Mouse (Mus musculus) MEL (cell line): ENCODE results near the gene Oas1a. TPM values are rescaled to one million over a fixed set of nuclear protein-coding genes. Genes with fewer than 3 reads are reported as not detected.

Experiments used
- DNase-seq: peaks from one replicate; pipeline ENCODE4 v3.0.0; 2011; ENCODE audit warnings: low read depth, low spot score
- H3K27ac ChIP-seq: 2 replicates; pipeline ENCODE4 v1.5.1; 2012; ENCODE audit warnings: low read depth, mild to moderate bottlenecking, control low read depth, low read length, moderate library complexity; ENCODE audit not compliant: control insufficient read depth
- H3K27me3 ChIP-seq, 2 experiments: fragments of 150-350 bp in 1 of 2; sonication (generic) in 1 of 2; 2 replicates each; pipeline ENCODE4 v1.6.1; 2012; ENCODE audit warnings: low read length in 2 of 2, mild to moderate bottlenecking in 2 of 2, improper control_type of control experiment in 1 of 2, moderate library complexity in 1 of 2; ENCODE audit not compliant: insufficient read depth in 2 of 2, control insufficient read depth in 1 of 2
- H3K36me3 ChIP-seq, 2 experiments: 2 replicates each; pipeline ENCODE4 v1.6.1; 2012 to 2014; ENCODE audit warnings: low read length in 2 of 2, improper control_type of control experiment in 1 of 2, inconsistent platforms in 1 of 2, mild to moderate bottlenecking in 1 of 2; ENCODE audit not compliant: insufficient read depth in 2 of 2, control insufficient read depth in 1 of 2
- H3K4me1 ChIP-seq, 2 experiments: fragments of 150-350 bp in 1 of 2; sonication (generic) in 1 of 2; 2 replicates each; pipeline ENCODE4 v1.6.1; 2012; ENCODE audit warnings: low read length in 2 of 2, improper control_type of control experiment in 1 of 2, mild to moderate bottlenecking in 1 of 2; ENCODE audit not compliant: insufficient read depth in 2 of 2, control insufficient read depth in 1 of 2
- H3K4me3 ChIP-seq, 2 experiments: fragments of 150-350 bp in 1 of 2; sonication (generic) in 1 of 2; 2 replicates each; pipeline ENCODE4 v1.5.1; 2012; ENCODE audit warnings: low read depth in 2 of 2, low read length in 2 of 2, mild to moderate bottlenecking in 2 of 2, moderate library complexity in 2 of 2, control low read depth in 1 of 2, improper control_type of control experiment in 1 of 2; ENCODE audit not compliant: control insufficient read depth in 1 of 2, insufficient read depth in 1 of 2
- H3K79me2 ChIP-seq: 2 replicates; pipeline ENCODE4 v1.6.1; 2012; ENCODE audit warnings: mild to moderate bottlenecking, low read length, moderate library complexity; ENCODE audit not compliant: control insufficient read depth, poor library complexity, insufficient read depth
- H3K9ac ChIP-seq: 2 replicates; pipeline ENCODE4 v1.6.1; 2012; ENCODE audit warnings: low read depth, mild to moderate bottlenecking, control low read depth, low read length, moderate library complexity; ENCODE audit not compliant: control insufficient read depth, poor library complexity, severe bottlenecking
- H3K9me3 ChIP-seq: fragments of 150-350 bp; sonication (generic); replicated peaks from 2 replicates; pipeline ENCODE4 v1.6.1; 2012; ENCODE audit warnings: mild to moderate bottlenecking, low read length, improper control_type of control experiment, moderate library complexity; ENCODE audit not compliant: insufficient read depth
- CHD1 ChIP-seq: IDR thresholded peaks from 2 replicates; pipeline ENCODE4 v1.6.1; 2012; ENCODE audit warnings: low read depth, mild to moderate bottlenecking, inconsistent platforms, low read length, improper control_type of control experiment
- CHD2 ChIP-seq: IDR thresholded peaks from 2 replicates; pipeline ENCODE4 v1.6.1; 2011; ENCODE audit warnings: low read length, improper control_type of control experiment
- CTCF ChIP-seq, 3 experiments: IDR thresholded peaks in 2 of 3; conservative IDR thresholded peaks in 1 of 3; 2 replicates each; pipeline ENCODE4 v1.5.1; 2011 to 2012; ENCODE audit warnings: low read length in 3 of 3, low read depth in 2 of 3, mild to moderate bottlenecking in 2 of 3, improper control_type of control experiment in 1 of 3, inconsistent platforms in 1 of 3, mixed read lengths in 1 of 3, moderate library complexity in 1 of 3; ENCODE audit not compliant: control insufficient read depth in 1 of 3, insufficient read depth in 1 of 3, poor library complexity in 1 of 3, severe bottlenecking in 1 of 3
- ELF1 ChIP-seq: IDR thresholded peaks from 2 replicates; pipeline ENCODE4 v1.6.1; 2014; ENCODE audit warnings: low read depth, mild to moderate bottlenecking, inconsistent platforms, low read length, improper control_type of control experiment, moderate library complexity
- EP300 ChIP-seq, 2 experiments: IDR thresholded peaks; 2 replicates each; pipeline ENCODE4 v1.6.1; 2011; ENCODE audit warnings: improper control_type of control experiment in 2 of 2, low read length in 2 of 2, low read depth in 1 of 2, mild to moderate bottlenecking in 1 of 2
- ETS1 ChIP-seq: IDR thresholded peaks from 2 replicates; pipeline ENCODE4 v1.6.1; 2012; ENCODE audit warnings: low read depth, mild to moderate bottlenecking, inconsistent platforms, low read length, improper control_type of control experiment, moderate library complexity
- GATA1 ChIP-seq: IDR thresholded peaks from 2 replicates; pipeline ENCODE4 v1.6.1; 2011; ENCODE audit warnings: low read depth, low read length, improper control_type of control experiment
- JUND ChIP-seq: IDR thresholded peaks from 2 replicates; pipeline ENCODE4 v1.6.1; 2011; ENCODE audit warnings: low read depth, mild to moderate bottlenecking, improper control_type of control experiment, low read length
- KAT2A ChIP-seq: conservative IDR thresholded peaks from 2 replicates; pipeline ENCODE4 v1.6.1; 2012; ENCODE audit warnings: low read depth, low read length, improper control_type of control experiment, inconsistent platforms
- MAFK ChIP-seq: IDR thresholded peaks from 2 replicates; pipeline ENCODE4 v1.6.1; 2011; ENCODE audit warnings: low read depth, mild to moderate bottlenecking, low read length, improper control_type of control experiment, borderline replicate concordance
- MEF2A ChIP-seq: IDR thresholded peaks from 2 replicates; pipeline ENCODE4 v1.6.1; 2014; ENCODE audit warnings: low read depth, mild to moderate bottlenecking, inconsistent platforms, low read length, improper control_type of control experiment; ENCODE audit not compliant: poor library complexity, insufficient replicate concordance, severe bottlenecking; ENCODE audit errors: extremely low read depth
- MXI1 ChIP-seq: IDR thresholded peaks from 2 replicates; pipeline ENCODE4 v1.6.1; 2011; ENCODE audit warnings: mild to moderate bottlenecking, low read depth, low read length, improper control_type of control experiment
- MYC ChIP-seq: IDR thresholded peaks from 2 replicates; pipeline ENCODE4 v1.6.1; 2011; ENCODE audit warnings: low read depth, mild to moderate bottlenecking, low read length, improper control_type of control experiment, moderate library complexity
- NRF1 ChIP-seq: IDR thresholded peaks from 2 replicates; pipeline ENCODE4 v1.6.1; 2014; ENCODE audit warnings: low read depth, mild to moderate bottlenecking, inconsistent platforms, low read length, improper control_type of control experiment, moderate library complexity; ENCODE audit not compliant: poor library complexity, insufficient read depth, severe bottlenecking
- POLR2AphosphoS2 ChIP-seq: IDR thresholded peaks from 2 replicates; pipeline ENCODE4 v1.6.1; 2011; ENCODE audit warnings: low read length, improper control_type of control experiment
- POLR2AphosphoS5 ChIP-seq: IDR thresholded peaks from 2 replicates; pipeline ENCODE4 v1.6.1; 2012; ENCODE audit warnings: low read depth, borderline replicate concordance, mild to moderate bottlenecking, inconsistent platforms, low read length, moderate library complexity, mixed read lengths
- RAD21 ChIP-seq: IDR thresholded peaks from 2 replicates; pipeline ENCODE4 v1.6.1; 2011; ENCODE audit warnings: mild to moderate bottlenecking, low read depth, low read length, improper control_type of control experiment
- SMC3 ChIP-seq: IDR thresholded peaks from 2 replicates; pipeline ENCODE4 v1.6.1; 2011; ENCODE audit warnings: low read depth, low read length, improper control_type of control experiment
- TAL1 ChIP-seq: IDR thresholded peaks from 2 replicates; pipeline ENCODE4 v1.6.1; 2012; ENCODE audit warnings: mild to moderate bottlenecking, inconsistent platforms, low read length, moderate library complexity, mixed read lengths
- TBP ChIP-seq: IDR thresholded peaks from 2 replicates; pipeline ENCODE4 v1.8.0; 2011; ENCODE audit warnings: low read depth, low read length, improper control_type of control experiment
- USF1 ChIP-seq: IDR thresholded peaks from 2 replicates; pipeline ENCODE4 v1.6.1; 2014; ENCODE audit warnings: low read depth, mild to moderate bottlenecking, inconsistent platforms, low read length, improper control_type of control experiment, moderate library complexity
- ZC3H11A ChIP-seq: IDR thresholded peaks from 2 replicates; pipeline ENCODE4 v1.6.1; 2012; ENCODE audit warnings: low read depth, mild to moderate bottlenecking, inconsistent platforms, low read length, improper control_type of control experiment
- ZKSCAN1 ChIP-seq: IDR thresholded peaks from 2 replicates; pipeline ENCODE4 v1.6.1; 2012; ENCODE audit warnings: low read depth, mild to moderate bottlenecking, inconsistent platforms, low read length, improper control_type of control experiment, moderate library complexity
- ZMIZ1 ChIP-seq: IDR thresholded peaks from 2 replicates; pipeline ENCODE4 v1.6.1; 2012; ENCODE audit warnings: low read depth, mild to moderate bottlenecking, inconsistent platforms, low read length, improper control_type of control experiment, moderate library complexity
- polyA plus RNA-seq, 2 experiments: library from polyadenylated mRNA; stranded (reverse) in 1 of 2; unstranded in 1 of 2; fragments of >175 nt in 1 of 2; fragments of >200 nt in 1 of 2; gene quantifications; 2 replicates each; pipeline versions ENCODE4 v1.2.1 to v1.2.4; 2012; ENCODE audit warnings: low replicate concordance in 2 of 2, low read depth in 1 of 2; ENCODE audit not compliant: insufficient read length in 2 of 2, insufficient read depth in 1 of 2, missing spikeins in 1 of 2
- total RNA-seq: library from RNA; depleted of rRNA; stranded (reverse); fragments of 300-350 nt; gene quantifications from 2 replicates; pipeline ENCODE4 v1.2.3, GENCODE M21; 2012

Oas1a gene
- total and polyA plus RNA-seq, 3 experiments, result 0.15 to 0.17 TPM; not detected in 1

DNA sequence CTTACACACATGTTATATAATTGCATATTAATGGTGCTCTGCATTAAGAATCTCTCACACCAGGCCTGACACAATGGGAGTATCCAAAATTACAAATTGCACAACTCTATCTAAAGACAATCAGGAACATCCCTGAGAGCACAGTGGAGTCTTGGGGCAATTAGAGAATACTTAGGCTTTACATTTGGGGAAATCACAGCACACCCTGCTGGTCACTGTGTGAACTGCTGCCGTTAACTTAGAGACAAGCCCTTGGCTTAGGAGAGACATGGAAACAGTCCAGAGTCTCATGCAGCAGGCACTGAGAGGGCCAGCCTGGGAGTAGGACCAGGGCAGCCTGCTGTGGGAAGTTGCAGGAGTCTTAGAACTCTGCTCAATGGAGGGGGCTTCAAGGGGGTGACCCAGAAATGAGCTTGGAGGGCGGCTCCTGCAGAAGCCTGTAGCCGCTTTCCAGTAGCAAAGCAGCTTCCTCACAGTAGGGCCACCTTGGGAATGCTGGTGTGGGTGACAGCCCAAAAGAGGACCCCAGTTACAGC is 57.7 kb downstream of the Oas1a start:
- Histone ChIP-seq H3K27me3 (0 out of 4 replicates have a peak, but pooled peaks cover 0 to 1% of the 10 kb centered on the region in 2 experiments), H3K4me3 (no peak overlapping the region), H3K9me3 (no peaks in the 10 kb centered on the region), H3K27ac (no peak overlapping the region), H3K36me3 (no peaks in the 10 kb centered on the region), H3K79me2 (no peaks in the 10 kb centered on the region), H3K9ac (no peak overlapping the region), H3K4me1 (no peaks in the 10 kb centered on the region)
- TF ChIP-seq USF1 (no peak), TBP (no peak), POLR2AphosphoS5 (no peak), ELF1 (no peak), SMC3 (peak; percentile 55), CHD2 (no peak), ZKSCAN1 (no peak), RAD21 (peak; percentile 13), CHD1 (no peak), JUND (no peak), ETS1 (no peak), ZMIZ1 (no peak), CTCF (IDR thresholded peaks at IDR 0.05 in 2 of 3, conservative IDR thresholded peaks at IDR 0.05 in 1 of 3; ENCODE audit: control insufficient read depth in 1 of 3, insufficient read depth in 1 of 3, low read depth in 2 of 3, low read length in 3 of 3, poor library complexity in 1 of 3, severe bottlenecking in 1 of 3) (peak; percentile 54 to 81 (median 66)), EP300 (IDR thresholded peaks at IDR 0.05; ENCODE audit: low read depth in 1 of 2, low read length in 2 of 2) (no peak)
- DNase-seq, result peak; percentile 33

DNA sequence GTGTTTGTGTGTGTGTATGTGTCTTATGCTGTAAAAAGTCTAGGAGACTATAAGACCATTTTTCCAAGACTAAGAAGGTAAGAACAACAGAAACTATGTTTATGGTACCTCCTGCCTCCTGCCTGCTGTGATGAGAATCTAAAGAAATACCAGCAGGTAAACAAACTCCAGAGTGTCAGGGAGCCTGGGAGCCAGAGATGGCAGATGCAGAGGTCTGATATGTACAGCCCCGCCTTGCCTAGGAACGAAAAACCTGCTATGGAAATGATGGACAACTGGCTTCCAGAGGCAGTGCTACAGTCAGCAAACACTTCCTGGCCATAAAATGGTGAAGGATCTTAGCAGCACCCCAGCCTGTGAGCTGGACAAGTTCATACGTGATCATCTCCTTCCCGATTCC is 60.3 kb downstream of the Oas1a start, which contains the start of gene Oas1f:
Gene Oas1f (plus strand): TSS at position 301 of the 400 bp plus-strand sequence.
- no peak within 1 kb of the TSS for H3K9ac ChIP-seq
- H3K27ac ChIP-seq, result no peak within 1 kb of the TSS
- H3K27me3 ChIP-seq, result 0 out of 4 replicates have a peak, but pooled peaks cover 0 to 1% of the 10 kb centered on the region in 2 experiments
- H3K79me2 ChIP-seq, result no peaks in the 10 kb centered on the region
- no peak within 1 kb of the TSS for H3K4me3 ChIP-seq
- no peaks in the 10 kb centered on the region for H3K36me3 ChIP-seq
- H3K4me1 ChIP-seq, result no peaks in the 10 kb centered on the region
- TF ChIP-seq RAD21, result no peak
- no peak for TF ChIP-seq TAL1
- no peak for TF ChIP-seq MAFK
- no peak for TF ChIP-seq EP300 (IDR thresholded peaks at IDR 0.05; ENCODE audit: low read depth in 1 of 2, low read length in 2 of 2)
- no peak for TF ChIP-seq MEF2A
- no peak for TF ChIP-seq ZKSCAN1
- TF ChIP-seq POLR2AphosphoS5, result no peak
- TF ChIP-seq MXI1, result no peak
- no peak for TF ChIP-seq GATA1
- no peak for TF ChIP-seq CHD2
- TF ChIP-seq USF1, result no peak
- no peak for TF ChIP-seq JUND
- no peak for TF ChIP-seq NRF1
- TF ChIP-seq MYC, result no peak
- TF ChIP-seq POLR2AphosphoS2, result no peak
- no peak for TF ChIP-seq ZC3H11A
- no peak for TF ChIP-seq SMC3
- no peak for TF ChIP-seq KAT2A
- TF ChIP-seq ZMIZ1, result no peak
- TF ChIP-seq, all 39 proteins: peak for 0
- no peaks in the 10 kb centered on the region for H3K9me3 ChIP-seq
- no peak for DNase-seq
